Comparison of ENCODE assay signal across 24 mouse cellular contexts in genomic region chr15:61355344-61355743, GRCm38 (mm10).
A peak's percentile ranks its signal among the peaks of the same experiment; 100 is the strongest.
DNase-seq lines count a peak whose midpoint lies in the region; ATAC-seq and TF ChIP-seq lines count a peak whose summit lies in the region.
"Had no signal": no experiment of that assay in that cellular context is flagged by ENCODE, and none has a peak within 500 bp of the region (broad histone marks: within the 10 kb centered on the region; RNA-seq: fewer than 3 reads in every experiment).

No protein-coding gene starts in this region.

- no peaks in the 10 kb centered on the region for H3K36me3 ChIP-seq in myocyte (ENCODE audit: control insufficient read depth, insufficient read depth)
- no peaks in the 10 kb centered on the region for H3K36me3 ChIP-seq in kidney, embryonic 15.5 days
- H3K36me3 ChIP-seq: heart, embryonic 13.5 days; hindbrain, embryonic 12.5 days; midbrain, embryonic 15.5 days had no signal

- 0 out of 2 replicates have a peak, but pooled peaks cover 4% of the 10 kb centered on the region for H3K4me1 ChIP-seq in kidney, embryonic 15.5 days
- H3K4me1 ChIP-seq: forebrain, embryonic 13.5 days; hindbrain, embryonic 12.5 days; midbrain, embryonic 15.5 days had no signal

- no peak overlapping the region for H3K4me3 ChIP-seq in myocyte
- H3K4me3 ChIP-seq in kidney, embryonic 15.5 days (replicated peaks) = no peak overlapping the region
- H3K4me3 ChIP-seq: forebrain, embryonic 13.5 days; gastrocnemius, adult 2 months; heart, embryonic 13.5 days; hindbrain, embryonic 12.5 days; midbrain, embryonic 15.5 days had no signal

- no peaks in the 10 kb centered on the region for H3K79me2 ChIP-seq in myocyte (ENCODE audit: control insufficient read depth, insufficient read depth)

- TF ChIP-seq POLR2A in myocyte (IDR thresholded peaks at IDR 0.05; ENCODE audit: insufficient read length, low read depth) = no peak

- H3K4me2 ChIP-seq in myocyte (ENCODE audit: low read depth) = no peak overlapping the region
- H3K4me2 ChIP-seq in kidney, embryonic 15.5 days = no peak overlapping the region
- H3K4me2 ChIP-seq: forebrain, embryonic 13.5 days; heart, embryonic 13.5 days; hindbrain, embryonic 12.5 days; midbrain, embryonic 15.5 days had no signal

- no peak for ATAC-seq in kidney, embryonic 15.5 days (replicated peaks; ENCODE audit: low FRiP score)
- ATAC-seq: CD4-positive, CD25-positive, alpha-beta regulatory T cell, adult 4 months; forebrain, embryonic 13.5 days; intestine, postnatal 0 days; midbrain, embryonic 15.5 days had no signal

- no peak overlapping the region for H3K9ac ChIP-seq in kidney, embryonic 15.5 days
- H3K9ac ChIP-seq: forebrain, embryonic 13.5 days; heart, embryonic 13.5 days; hindbrain, embryonic 12.5 days; midbrain, embryonic 15.5 days had no signal

- H3K27ac ChIP-seq in kidney, embryonic 15.5 days = no peak overlapping the region
- H3K27ac ChIP-seq: forebrain, embryonic 13.5 days; gastrocnemius, adult 2 months; heart, embryonic 13.5 days; hindbrain, embryonic 12.5 days; midbrain, embryonic 15.5 days had no signal

- DNase-seq in adrenal gland, postnatal 14 days = peak; percentile 10
- DNase-seq in adrenal gland, adult 2 months = no peak
- DNase-seq in adipocyte (ENCODE audit: low spot score) = peak; percentile 73
- peak; percentile 27 for DNase-seq in fibroblast of lung, adult 2 months (ENCODE audit: low read depth)
- DNase-seq in right cerebral cortex, adult 2 months (ENCODE audit: low spot score in 2 of 2) = no peak
- DNase-seq: adrenal gland, adult 8-10 months; cerebellum, adult 8-10 months; cerebellum, postnatal 36 days; embryo, embryonic 11 days; gastrocnemius, adult 2 months; heart, adult 18-20 months; heart, postnatal 14 days; layer of hippocampus, adult 9-11 months; lung, postnatal 4 days; right cerebral cortex, adult 18-20 months; thymus, postnatal 14 days had no signal

- H3K27me3 ChIP-seq in myocyte (ENCODE audit: control insufficient read depth, insufficient read depth, insufficient read length) = no peaks in the 10 kb centered on the region
- H3K27me3 ChIP-seq in kidney, embryonic 15.5 days = no peaks in the 10 kb centered on the region
- H3K27me3 ChIP-seq: forebrain, embryonic 13.5 days; heart, embryonic 13.5 days; hindbrain, embryonic 12.5 days; midbrain, embryonic 15.5 days had no signal

- no peaks in the 10 kb centered on the region for H3K9me3 ChIP-seq in kidney, embryonic 15.5 days (replicated peaks)
- H3K9me3 ChIP-seq: forebrain, embryonic 13.5 days; heart, embryonic 13.5 days; hindbrain, embryonic 12.5 days; midbrain, embryonic 15.5 days had no signal

- no peak overlapping the region for H3ac ChIP-seq in myocyte (ENCODE audit: control insufficient read depth, insufficient read length)

TF ChIP-seq in myocyte, 11 proteins besides CTCF, POLR2A, EP300 and RAD21:
- no peak for TF ChIP-seq MYOD1 (IDR thresholded peaks at IDR 0.05; ENCODE audit: control insufficient read depth in 1 of 3, insufficient read length in 2 of 3, low read depth in 2 of 3)
- no peak for TF ChIP-seq E2F4 (IDR thresholded peaks at IDR 0.05; ENCODE audit: insufficient read depth)
- TF ChIP-seq MYOG (IDR thresholded peaks at IDR 0.05; ENCODE audit: control insufficient read depth in 1 of 3, insufficient read depth in 1 of 3, insufficient read length in 2 of 3, low read depth in 2 of 3) = no peak
- TF ChIP-seq TCF12 (IDR thresholded peaks at IDR 0.05; ENCODE audit: insufficient read depth, poor library complexity, severe bottlenecking) = no peak
- TF ChIP-seq POLR2AphosphoS2 (IDR thresholded peaks at IDR 0.05; ENCODE audit: insufficient read length, low read depth) = no peak
- peak; percentile 76 for TF ChIP-seq CEBPB (IDR thresholded peaks at IDR 0.05; ENCODE audit: insufficient read depth, poor library complexity, severe bottlenecking)

Comparison
In these comparisons a context has a peak if more than half of its experiments do, and no peak if none do; other contexts are left out.
1. DNase-seq: peak in adrenal gland, postnatal 14 days (single experiment), adipocyte (single experiment) and fibroblast of lung, adult 2 months (single experiment); none in adrenal gland, adult 2 months (single experiment) and right cerebral cortex, adult 2 months (0 of 2).